Mouse (Mus musculus) megakaryocyte-erythroid progenitor cell, adult 5-6 weeks (primary cell): Measurements from ENCODE around the gene Smtn. TPM values are rescaled to one million over a fixed set of nuclear protein-coding genes. Genes with fewer than 3 reads are reported as not detected.

Experiments used
- ATAC-seq: replicated peaks from 2 replicates; pipeline ENCODE4 v1.8.0; 2016; ENCODE audit warnings: mild to moderate bottlenecking, inconsistent platforms; ENCODE audit not compliant: severe bottlenecking, poor library complexity, low FRiP score, low TSS enrichment
- total RNA-seq, 2 experiments: library from RNA; stranded (forward) in 1 of 2; stranded (reverse) in 1 of 2; fragments of 200-1000, 215-1000 nt in 1 of 2; fragments of >200 nt in 1 of 2; fragmentation: Nextera tagmentation in 1 of 2; gene quantifications; 2 replicates each; pipeline ENCODE4 v1.2.3; 2014 to 2017

The Smtn gene
- total RNA-seq (2014; fragmentation: Nextera tagmentation) (3.3 and 4.1 TPM in 2 replicates), total RNA-seq (2017) (0.30 and 1.3 TPM in 2 replicates)

DNA sequence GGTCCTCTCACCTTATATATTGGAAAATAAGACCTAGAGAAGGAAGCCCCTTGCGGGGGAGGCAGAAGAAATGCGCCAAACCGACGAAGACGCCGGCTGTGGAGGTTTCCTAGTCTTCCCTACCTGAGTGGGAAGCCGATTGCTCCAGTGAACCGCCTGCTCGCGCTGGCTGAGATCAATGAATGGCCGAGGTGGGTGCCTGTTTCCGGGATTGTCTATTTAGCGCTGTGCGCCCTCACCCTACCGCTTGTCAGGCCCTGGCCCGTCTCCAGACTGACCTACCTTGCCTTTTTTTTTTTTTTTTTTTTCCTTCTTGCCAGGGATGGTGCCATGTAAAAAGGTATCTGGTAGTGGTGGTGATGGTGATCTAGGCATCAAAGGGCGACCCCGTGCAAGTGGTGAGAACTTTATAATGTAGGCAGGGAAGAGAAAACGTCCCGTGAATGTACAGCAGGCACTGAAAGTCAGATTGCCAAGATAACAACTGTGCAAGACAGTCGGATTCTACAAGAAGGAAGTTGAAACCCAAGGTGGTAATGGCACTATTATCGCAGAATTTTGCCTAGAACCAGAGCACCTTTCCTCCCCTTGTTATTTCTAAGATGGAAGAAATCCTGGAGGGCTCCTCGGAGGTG, at the start of gene Smtn:
Gene Smtn, minus strand, starts transcription at position 162 of the 635 bp plus-strand sequence.
- no peak for ATAC-seq

DNA sequence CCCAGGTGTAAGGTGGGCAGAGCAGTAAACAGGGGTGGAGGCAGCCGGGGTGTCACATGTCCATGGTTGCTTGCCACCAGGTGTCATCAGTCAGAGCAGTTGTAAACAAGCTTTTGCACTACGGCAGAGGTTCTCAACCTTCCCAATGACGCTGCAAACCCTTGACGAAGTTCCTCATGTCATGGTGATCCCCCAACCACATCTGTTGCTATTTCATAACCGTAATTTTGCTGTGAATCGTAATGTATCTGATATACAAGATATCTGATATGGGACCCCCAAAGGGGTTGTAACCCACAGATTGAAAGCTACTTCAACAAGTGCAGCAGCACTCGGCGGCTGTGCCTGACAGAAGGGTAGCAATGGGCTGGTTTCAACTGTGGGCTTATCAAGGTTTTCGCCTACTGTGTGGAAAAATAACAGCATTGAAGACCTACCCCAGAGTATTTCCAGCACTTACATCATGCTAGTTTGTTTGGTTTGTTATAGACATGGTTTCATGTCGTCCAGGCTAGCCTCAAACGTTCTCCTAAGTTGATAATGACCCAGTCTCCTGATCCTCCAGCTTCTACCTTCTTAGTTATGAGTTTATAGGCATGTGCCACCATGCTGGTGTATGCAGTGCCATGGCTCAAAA, 47.7 kb upstream of the Smtn start:
- ATAC-seq, result no peak

DNA sequence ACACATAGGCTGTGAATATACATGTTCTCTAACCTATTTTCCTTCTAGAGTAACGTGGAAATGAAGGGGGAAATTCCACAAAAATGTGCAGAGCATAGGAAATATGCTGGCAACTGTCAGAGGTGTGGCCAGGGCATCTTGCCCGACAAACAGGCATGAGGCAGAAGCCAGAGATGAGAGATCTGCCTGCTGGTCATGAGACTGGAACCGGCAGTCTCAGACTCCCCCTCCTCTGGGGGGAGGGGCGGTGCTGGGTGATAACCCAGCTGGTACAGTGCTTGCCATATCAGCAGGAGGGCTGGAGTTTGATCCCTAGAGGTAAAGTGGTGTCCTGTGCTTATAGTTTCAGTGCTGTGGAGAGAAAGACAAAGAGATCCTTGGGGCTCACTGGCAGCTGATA, 46.9 kb upstream of the Smtn start:
- 0 out of 2 replicates have a peak, but pooled peaks have one; percentile 47 for ATAC-seq

DNA sequence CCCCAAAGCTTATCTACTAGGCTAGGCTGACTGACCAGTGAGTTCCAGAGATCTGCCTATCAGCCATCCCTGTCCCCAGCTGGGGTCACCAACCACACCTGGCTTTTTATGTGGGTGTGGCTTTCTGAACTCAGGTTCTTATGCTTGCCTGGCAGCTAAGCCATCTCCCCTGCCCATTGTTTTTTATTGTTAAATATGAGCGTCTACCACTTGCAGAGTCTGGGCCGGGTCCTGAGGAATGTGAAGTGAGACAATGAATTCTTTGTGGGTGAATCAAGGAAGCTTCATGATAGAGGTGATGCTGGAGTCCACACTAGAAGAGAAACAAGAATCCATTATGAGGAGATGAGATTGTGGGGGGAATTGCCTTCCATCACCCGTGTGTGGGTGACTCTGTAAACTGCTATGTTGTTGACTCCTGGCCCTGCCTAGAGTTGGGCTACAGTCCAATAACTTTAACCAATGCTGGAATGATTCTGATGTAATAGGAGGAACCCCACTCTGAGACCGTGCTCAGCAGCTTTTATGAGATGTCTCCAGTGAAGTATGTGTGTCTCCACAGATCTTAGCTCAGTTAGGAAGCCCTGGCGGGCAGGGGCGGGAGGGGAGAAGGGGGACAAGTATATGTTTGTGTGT, 45.7 kb upstream of the Smtn start:
- ATAC-seq, result no peak

DNA sequence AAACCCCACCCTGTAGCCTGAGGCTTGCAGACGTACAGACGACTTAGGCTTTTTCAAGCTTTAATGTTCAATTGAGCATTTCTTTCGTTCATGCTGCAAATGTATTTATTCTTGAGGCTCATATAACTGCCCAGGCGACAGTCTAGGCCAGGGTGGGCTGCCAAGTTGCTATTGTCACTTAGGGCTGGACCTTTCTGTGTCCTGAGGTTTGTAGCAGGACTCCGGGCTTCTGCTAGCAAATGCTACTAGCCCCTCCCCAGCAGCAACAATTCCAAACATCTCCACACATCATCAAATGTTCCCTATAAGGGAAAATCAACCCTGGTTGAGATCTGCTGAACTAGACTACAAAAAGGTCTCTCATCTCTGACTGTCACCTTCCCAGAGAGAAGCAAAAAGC, 42.7 kb upstream of the Smtn start:
- no peak for ATAC-seq

DNA sequence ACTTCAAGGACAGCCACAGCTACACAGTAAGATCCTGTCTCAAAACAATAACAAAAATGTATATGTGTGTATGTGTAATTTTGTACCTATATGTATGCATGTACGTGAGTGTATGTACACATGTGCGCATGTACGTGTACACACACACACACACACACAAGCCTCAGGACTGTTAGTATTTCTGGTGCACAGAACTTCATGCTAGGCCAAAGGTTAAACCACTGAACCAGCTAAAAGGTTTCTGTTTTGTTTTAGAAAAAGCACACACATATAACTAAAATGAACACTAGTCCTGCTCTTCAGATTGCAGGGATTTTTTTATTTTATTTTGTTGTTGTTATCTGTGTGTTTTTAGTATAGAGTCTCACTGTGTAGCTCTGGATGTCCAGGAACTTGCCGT, 41.5 kb upstream of the Smtn start:
- ATAC-seq, result no peak

DNA sequence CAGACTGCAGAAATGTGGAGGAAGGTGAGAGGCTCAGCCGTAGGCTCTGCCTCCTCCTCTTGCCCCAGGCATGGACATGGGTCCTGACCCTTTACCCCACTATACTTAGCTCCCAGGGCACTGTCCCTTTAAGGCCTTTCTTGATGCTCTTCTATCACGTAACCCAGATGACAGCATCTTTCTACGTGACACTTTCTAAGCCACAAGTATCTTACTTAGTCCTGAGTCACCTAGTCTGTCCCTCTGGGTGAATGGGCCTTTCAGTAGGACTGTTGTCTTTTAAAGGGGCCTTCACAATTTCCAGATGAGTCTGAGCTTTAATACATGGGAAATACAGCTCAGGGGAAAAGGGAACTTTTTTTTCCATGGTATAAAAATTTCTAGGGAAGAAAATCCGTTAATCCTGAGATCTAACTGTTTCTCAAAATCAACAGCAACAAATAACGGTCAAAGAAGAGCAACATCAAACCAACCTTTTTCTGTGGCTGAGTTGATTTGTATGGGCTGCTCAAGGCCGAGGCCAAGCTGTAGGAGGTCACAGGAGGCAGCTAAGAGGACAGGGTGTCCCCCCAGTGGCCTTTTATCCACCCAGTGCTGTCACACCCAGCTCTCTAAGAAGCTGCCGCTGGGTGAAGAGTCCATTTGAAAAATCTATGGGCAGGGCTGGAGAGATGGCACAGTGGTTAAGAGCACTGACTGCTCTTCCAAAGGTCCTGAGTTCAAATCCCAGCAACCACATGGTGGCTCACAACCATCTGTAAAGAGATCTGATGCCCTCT, 40.1 kb upstream of the Smtn start:
- ATAC-seq, result no peak

DNA sequence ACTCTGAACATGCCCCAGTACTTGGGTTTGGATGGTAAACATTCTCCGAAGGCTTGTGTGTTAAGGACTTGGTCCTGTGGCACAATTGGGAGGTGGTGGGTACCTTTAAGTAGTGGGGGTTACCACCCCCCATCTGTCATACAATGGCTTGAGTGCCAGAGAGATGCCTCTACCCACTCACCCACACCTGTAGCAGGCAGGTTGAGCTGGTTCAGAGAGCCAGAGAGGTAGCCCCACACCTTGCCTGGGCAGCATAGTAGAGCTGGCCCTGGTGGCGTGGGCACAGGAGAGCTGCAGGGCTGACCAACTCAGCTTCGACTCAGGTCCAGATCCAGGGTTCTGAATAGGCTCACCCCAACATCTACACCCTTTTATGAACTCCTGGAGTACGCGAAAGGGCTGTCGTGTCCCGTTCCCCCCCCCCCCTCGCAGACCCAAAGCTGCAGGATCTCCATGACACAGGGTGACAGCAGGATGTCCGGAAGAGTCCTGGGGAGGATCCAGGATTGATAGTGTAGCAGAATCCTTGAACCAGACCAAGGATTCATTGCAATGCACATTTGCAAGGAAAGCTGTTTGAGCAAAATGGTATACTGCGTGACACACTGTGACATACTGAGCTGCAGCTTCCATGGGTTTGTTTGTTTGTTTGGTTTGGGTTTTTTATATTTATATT, 37.8 kb upstream of the Smtn start:
- ATAC-seq, result no peak

DNA sequence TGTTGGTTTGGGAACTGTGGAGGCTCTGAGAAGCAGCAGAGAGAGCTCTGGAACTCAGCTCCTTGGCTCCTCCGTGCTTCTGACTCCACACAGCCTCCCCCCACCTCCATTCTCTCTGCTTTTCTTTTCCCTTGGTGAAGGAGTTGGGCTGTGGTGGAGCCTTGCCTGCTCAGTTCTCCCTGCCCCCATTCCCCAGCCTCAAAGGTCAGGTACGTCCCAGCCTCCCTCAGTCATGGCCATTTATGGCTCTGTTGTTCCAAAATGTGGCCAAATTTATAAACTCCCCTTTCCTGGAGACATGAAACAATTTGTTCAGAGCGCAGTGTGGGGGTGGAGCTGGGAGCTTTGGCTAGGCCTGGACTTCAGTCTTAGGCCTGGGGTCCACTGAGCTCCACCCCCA, 34.8 kb upstream of the Smtn start:
- ATAC-seq, result no peak

DNA sequence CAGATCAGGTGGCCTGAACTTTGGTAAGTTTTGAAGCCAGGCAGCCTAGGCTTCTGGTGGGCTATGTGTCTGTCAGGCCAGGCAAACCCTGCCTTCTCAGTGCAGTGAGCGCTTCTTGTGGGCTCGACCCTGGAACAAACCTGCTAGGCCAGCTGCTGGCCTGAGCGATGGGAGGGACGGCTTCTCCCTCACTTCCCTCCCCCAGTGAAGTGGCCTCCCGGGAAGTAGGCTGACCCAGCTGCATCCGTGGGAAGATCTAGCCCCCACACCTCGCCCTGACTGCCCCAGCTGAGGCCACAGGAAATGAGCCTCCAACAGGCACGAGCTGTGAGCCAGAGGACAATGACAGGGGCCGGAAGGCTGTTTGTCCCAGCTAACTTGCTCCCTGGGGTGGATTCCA, 32.7 kb upstream of the Smtn start:
- no peak for ATAC-seq

DNA sequence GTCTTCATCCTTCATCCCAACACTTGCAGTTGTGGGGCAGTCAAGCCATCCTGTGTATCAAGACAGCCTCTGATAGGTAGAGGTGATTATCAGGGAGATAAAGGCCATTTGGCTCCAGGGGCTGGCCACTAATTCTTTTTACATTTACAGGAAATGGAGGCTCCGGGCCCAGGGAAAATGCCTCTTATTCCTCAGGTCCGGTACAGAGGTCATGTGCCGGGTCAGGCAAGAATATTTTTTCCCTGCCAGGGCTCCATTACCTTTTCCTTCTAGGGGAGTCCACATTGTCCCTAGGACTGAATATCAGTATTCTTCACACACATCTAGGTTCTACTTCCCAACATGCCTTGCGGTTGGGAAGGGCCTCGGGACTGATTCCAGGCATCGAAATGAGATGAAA, 31.8 kb upstream of the Smtn start:
- ATAC-seq, result no peak

DNA sequence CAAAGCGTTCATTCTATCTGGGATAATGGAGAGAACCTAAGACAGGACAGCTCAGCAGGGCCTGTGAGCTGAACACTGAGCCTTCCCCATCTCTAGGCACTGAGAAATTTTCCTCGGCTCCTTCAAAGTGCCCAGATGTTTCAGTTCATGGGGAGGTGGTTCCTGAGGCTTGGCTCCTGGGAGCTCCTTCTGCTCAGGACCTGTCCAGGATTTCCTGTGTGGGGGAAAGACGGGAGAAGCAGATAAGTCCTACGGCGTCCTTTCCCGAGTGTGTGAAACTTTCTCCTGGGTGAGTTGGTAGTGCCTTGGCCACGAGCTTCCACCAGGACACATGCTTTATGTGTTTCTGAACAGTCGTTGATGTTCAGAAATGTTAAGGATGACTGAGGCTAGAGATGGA, 29.9 kb upstream of the Smtn start:
- ATAC-seq, result no peak

DNA sequence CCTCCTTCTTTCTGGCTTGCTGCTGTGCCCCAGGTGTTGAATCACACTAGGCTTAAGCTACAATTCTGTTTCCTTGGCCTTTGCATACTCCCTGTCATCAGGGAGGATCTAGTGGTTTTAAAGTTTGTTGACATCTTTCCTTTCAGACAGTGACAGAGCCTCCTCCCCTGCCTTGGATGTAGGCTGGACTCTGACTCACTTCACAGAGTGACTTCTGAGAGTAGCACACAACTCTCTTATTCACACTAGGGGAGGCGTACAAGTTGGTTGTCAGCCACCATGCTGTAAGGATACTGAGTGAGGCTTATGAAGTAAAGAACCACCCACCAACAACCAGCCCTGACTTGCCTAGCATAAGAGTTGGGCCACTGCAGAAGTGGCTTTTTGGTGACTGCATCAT, 27.5 kb upstream of the Smtn start:
- no peak for ATAC-seq

DNA sequence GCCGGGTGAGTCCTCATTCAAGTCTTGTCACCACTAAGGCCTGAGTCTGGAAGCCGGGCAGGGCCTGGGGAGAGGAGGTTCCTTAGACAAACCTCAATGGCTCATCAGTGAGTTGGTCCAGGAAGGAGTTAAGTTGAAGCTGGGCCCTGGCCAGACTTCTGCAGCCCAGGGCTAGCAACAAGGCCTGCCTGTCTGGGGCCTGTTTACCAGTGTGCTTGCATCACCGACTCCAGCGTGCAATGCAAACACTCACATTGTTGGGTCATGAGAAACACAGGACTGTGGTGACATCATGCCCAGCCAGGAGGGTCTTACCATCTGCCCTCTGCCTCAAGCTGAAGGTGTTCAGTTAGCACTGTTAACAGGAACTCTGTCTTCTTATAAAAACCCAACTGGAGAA, 25.6 kb upstream of the Smtn start:
- no peak for ATAC-seq

DNA sequence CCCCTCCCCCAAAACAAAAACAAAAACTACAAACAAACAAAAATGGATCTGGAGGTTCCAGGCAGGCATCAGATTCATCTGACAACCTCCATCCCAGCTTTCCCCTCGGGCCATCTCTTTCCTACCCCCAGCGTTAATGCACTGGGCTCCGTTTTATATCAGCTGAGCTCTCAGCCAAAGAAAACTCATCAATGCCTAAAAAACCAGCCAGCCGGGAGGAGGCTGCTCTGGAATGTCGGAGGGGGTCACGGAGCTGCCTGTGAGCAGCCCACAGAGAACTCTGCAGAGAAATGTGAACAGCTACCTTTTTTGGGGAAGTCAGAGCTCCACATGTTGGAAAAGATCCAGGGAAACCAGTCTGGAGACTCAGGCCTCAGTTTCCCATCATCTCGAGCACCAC, 24.0 kb upstream of the Smtn start:
- ATAC-seq, result no peak

DNA sequence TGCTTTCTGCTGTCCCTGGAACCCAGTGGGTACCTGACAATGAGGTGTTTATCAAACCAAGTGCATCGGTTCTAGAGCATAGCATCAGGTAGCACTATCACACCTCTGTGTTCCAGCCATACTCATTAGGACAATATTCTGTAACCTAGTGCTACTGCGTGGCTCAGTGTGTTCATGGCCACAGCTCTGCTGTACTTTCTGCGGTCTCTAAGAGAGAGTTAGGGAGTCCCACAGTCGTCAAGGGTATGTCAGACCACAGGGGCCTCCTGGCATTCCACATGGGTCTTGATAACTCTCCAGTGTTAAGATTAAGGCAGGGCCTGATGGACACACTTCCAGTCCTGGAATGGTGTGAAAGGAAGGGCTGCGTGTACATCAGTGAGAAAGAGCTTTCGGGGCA, 23.4 kb upstream of the Smtn start:
- ATAC-seq, result no peak

DNA sequence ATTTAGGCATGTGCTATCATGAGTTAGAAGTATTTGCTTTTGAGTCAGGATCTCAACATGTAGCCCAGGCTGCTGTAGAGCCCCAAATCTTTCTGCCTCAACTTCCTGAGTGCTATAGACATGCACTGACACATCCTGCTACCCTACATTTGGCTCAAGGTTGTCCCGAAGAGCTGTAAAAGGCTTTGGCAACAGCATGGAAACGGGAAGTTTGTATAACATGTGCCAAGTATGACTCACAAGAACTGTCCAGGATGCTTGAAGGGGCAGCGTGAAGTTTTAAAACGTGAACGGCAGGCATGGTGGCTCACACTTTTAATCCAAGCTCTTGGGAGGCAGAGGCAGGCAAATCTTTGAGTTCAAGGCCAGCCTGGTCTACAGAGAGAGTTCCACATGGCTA, 19.8 kb upstream of the Smtn start:
- ATAC-seq, result no peak

DNA sequence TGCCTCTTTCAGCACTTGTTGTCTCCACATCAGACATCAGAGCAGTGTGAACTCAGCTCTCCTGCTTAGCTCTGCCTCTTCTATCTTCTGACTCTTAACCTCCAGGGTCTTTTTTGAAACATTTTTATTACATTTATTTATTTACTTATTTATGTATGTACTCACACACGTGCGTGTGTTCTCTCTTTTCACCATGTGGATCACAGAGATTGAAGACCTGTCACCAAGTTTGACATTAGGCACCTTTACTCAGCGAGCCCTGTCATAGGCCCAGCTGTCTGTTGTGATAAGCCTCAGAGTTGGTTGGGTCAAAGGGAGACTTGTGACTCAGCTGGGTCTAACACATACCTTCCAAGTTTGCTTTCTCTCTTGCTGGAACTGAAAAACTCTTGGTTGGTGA, 17.4 kb upstream of the Smtn start:
- no peak for ATAC-seq

DNA sequence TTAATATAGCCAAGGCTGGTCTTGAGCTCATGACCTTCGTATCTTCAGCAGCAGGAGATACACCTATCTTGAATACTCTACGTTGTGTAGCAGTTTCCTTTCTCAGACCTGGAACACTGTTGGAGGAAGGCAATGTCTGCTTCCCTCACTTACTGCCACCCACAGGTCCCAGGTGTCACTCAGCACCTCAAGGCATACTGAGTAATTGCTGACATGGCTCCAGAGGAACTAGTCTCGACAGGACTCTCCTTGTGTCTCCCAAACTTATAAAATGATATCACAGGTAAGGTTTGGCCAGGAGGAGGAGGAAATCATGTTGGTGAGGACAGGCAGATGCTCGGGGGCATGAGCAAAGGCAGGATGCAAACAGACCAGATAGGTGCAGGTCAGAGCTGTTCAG, 14.6 kb upstream of the Smtn start:
- no peak for ATAC-seq

DNA sequence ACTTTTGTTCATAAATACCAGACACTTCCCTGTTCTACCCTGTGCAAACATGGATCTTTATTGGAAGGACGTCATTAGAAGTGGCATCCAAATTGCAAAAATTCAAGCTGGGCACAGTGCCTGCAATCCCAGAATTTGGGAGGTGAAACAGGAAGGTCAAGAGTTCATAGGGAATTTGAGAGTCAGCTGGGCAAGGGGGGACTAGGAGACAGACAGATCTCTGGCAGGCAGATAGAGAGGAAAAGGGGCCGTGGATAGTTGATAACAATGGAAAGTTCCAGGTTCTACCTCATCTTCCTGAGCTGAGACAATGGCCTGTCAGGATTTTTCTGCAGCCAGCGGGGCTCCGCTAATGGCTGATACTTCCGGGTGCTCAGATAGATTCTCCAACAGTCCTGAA, 9.4 kb upstream of the Smtn start:
- ATAC-seq, result no peak
